Comparison of ENCODE assay signal across 9 mouse cellular contexts in the genomic region with DNA sequence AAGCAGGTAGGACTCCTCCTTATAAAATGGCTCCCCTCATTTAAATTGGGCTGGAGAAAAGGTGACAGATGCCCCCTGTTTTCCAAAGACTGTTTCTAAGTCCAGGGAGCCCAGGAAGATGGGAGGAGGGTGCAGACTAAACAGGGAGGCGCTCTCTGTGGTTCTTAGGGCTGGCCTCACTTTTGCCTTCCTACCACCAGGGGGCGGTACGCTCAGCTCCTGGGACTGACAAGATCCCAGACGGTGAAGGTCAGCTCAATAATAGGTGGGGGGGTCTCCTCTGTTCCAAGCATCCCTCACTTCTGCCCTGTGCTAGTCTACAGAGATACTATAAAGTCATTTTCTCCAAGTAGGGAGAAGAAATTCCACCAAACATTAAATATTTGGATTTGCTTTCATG. TPM values are rescaled to one million over a fixed set of nuclear protein-coding genes. Genes with fewer than 3 reads are reported as not detected.
DNase-seq lines count a peak whose midpoint lies in the region; ATAC-seq and TF ChIP-seq lines count a peak whose summit lies in the region.
"Had no signal": no experiment of that assay in that cellular context is flagged by ENCODE, and none has a peak within 500 bp of the region (broad histone marks: within the 10 kb centered on the region; RNA-seq: fewer than 3 reads in every experiment).

No protein-coding gene starts in this region.

- peak; percentile 53 for TF ChIP-seq RAD21 in MEL (IDR thresholded peaks at IDR 0.05; ENCODE audit: low read depth, low read length)

- no peaks in the 10 kb centered on the region for H3K36me3 ChIP-seq in MEL (ENCODE audit: control insufficient read depth in 1 of 2, insufficient read depth in 2 of 2, low read length in 2 of 2)
- peaks cover 3% of the 10 kb centered on the region; the same call in 1 of the 2 replicates for H3K36me3 ChIP-seq in forebrain, postnatal 0 days (ENCODE audit: insufficient read depth)

- H3K27ac ChIP-seq in layer of hippocampus, adult 2 months: no peak overlapping the region
- no peak overlapping the region for H3K27ac ChIP-seq in MEL (ENCODE audit: control insufficient read depth, low read depth, low read length)
- H3K27ac ChIP-seq in forebrain, postnatal 0 days (ENCODE audit: low read depth, low read length): no peak overlapping the region

- WGBS in forebrain, postnatal 0 days: 4% methylated on average over 4 of the region's 4 CpGs

- H3K4me1 ChIP-seq in MEL (ENCODE audit: control insufficient read depth in 1 of 2, insufficient read depth in 2 of 2, low read length in 2 of 2): 0 out of 4 replicates have a peak, but pooled peaks cover 0 to 4% of the 10 kb centered on the region in 2 experiments
- H3K4me1 ChIP-seq in forebrain, postnatal 0 days (ENCODE audit: insufficient read depth): no peaks in the 10 kb centered on the region

- no peak for TF ChIP-seq POLR2A in MEL (IDR thresholded peaks at IDR 0.05; ENCODE audit: control insufficient read depth in 1 of 2, insufficient read depth in 1 of 2, low read depth in 1 of 2, low read length in 2 of 2, poor library complexity in 1 of 2)

- DNase-seq in layer of hippocampus, adult 2 months (ENCODE audit: low spot score in 2 of 2): peak in 1 of 2 experiments; percentile 52
- DNase-seq in layer of hippocampus, adult 9-11 months: no peak
- peak; percentile 64 for DNase-seq in MEL (ENCODE audit: low read depth, low spot score)
- DNase-seq in c-Kit-positive CD71-negative TER-119-negative erythroid progenitor cells, embryonic 14.5 days (ENCODE audit: low read depth): peak; percentile 56
- peak; percentile 52 for DNase-seq in forebrain, postnatal 0 days
- DNase-seq in left cerebral cortex, postnatal 4 days: peak; percentile 64
- DNase-seq in natural killer cell, adult 2 months (ENCODE audit: low spot score in 2 of 2): peak; percentile 23 to 51
- peak; percentile 77 for DNase-seq in thymus, postnatal 4 days

- peaks cover 0 to 11% of the 10 kb centered on the region in 2 experiments; a peak in 3 of 4 replicates for H3K27me3 ChIP-seq in MEL (ENCODE audit: control insufficient read depth in 1 of 2, insufficient read depth in 2 of 2, low read length in 2 of 2)
- peaks cover 5% of the 10 kb centered on the region; the same call in 1 of the 2 replicates for H3K27me3 ChIP-seq in forebrain, postnatal 0 days (ENCODE audit: insufficient read depth, low read length)

- ATAC-seq in forebrain, postnatal 0 days: peak; percentile 62

- no peak overlapping the region for H3K9ac ChIP-seq in MEL (ENCODE audit: control insufficient read depth, low read depth, low read length, poor library complexity, severe bottlenecking)
- H3K9ac ChIP-seq in forebrain, postnatal 0 days: no peak overlapping the region

- no peaks in the 10 kb centered on the region for H3K9me3 ChIP-seq in MEL (replicated peaks; ENCODE audit: insufficient read depth, low read length)
- H3K9me3 ChIP-seq in forebrain, postnatal 0 days (ENCODE audit: low read length): no peaks in the 10 kb centered on the region

- H3K4me3 ChIP-seq in layer of hippocampus, adult 2 months: no peak overlapping the region
- H3K4me3 ChIP-seq in MEL (ENCODE audit: control insufficient read depth in 1 of 2, insufficient read depth in 1 of 2, low read depth in 2 of 2, low read length in 2 of 2): no peak overlapping the region
- H3K4me3 ChIP-seq in forebrain, postnatal 0 days (ENCODE audit: low read depth, low read length): no peak overlapping the region

- no peak overlapping the region for H3K4me2 ChIP-seq in forebrain, postnatal 0 days (ENCODE audit: low read depth)

- TF ChIP-seq EP300 in MEL (IDR thresholded peaks at IDR 0.05; ENCODE audit: low read depth in 1 of 2, low read length in 2 of 2): no peak

- peak; percentile 94 for TF ChIP-seq CTCF in layer of hippocampus, adult 2 months (conservative IDR thresholded peaks at IDR 0.05)
- TF ChIP-seq CTCF in MEL (IDR thresholded peaks at IDR 0.05 in 2 of 3, conservative IDR thresholded peaks at IDR 0.05 in 1 of 3; ENCODE audit: control insufficient read depth in 1 of 3, insufficient read depth in 1 of 3, low read depth in 2 of 3, low read length in 3 of 3, poor library complexity in 1 of 3, severe bottlenecking in 1 of 3): peak; percentile 79 to 93 (median 86)
- TF ChIP-seq CTCF in forebrain, postnatal 0 days (IDR thresholded peaks at IDR 0.05; ENCODE audit: low read depth): peak; percentile 81

- intact Hi-C loops in left cerebral cortex, postnatal 4 days (cut with DNase I): no loop called here

- no peaks in the 10 kb centered on the region for H3K79me2 ChIP-seq in MEL (ENCODE audit: control insufficient read depth, insufficient read depth, low read length, poor library complexity)

TF ChIP-seq in MEL, 35 proteins besides CTCF, POLR2A, EP300 and RAD21:
- TF ChIP-seq ZC3H11A (IDR thresholded peaks at IDR 0.05; ENCODE audit: low read depth, low read length) (peak; percentile 29; the same call in 1 of the 2 replicates), SMC3 (IDR thresholded peaks at IDR 0.05; ENCODE audit: low read depth, low read length) (peak; percentile 79), GABPA (IDR thresholded peaks at IDR 0.05; ENCODE audit: low read depth, low read length) (no peak)

RNA-seq across cellular contexts. Expression of gene Alx3, which starts 10.5 kb away (rescaled TPM):
- under 1 TPM; 0.56 to 0.84 TPM for total RNA-seq in layer of hippocampus, adult 2 months (2021)
- total RNA-seq in MEL (2012; rRNA removed): not detected in 2 replicates
- polyA plus RNA-seq in MEL (2012; ENCODE audit: insufficient read depth in 1 of 2, insufficient read length in 2 of 2, low read depth in 1 of 2, low replicate concordance in 2 of 2, missing spikeins in 1 of 2): not detected
- 2.2 and 3.3 TPM in 2 replicates for total RNA-seq in forebrain, postnatal 0 days (2014; rRNA removed)
- 3.7 and 5.2 TPM in 2 replicates for polyA plus RNA-seq in forebrain, postnatal 0 days (2015; fragmentation: Nextera tagmentation; extraction: Ambion mirVana)
- total RNA-seq in left cerebral cortex, postnatal 4 days (2021): 1 to 10 TPM; 1.7 to 1.9 TPM
- total RNA-seq: gastrocnemius, postnatal 36 days had no signal

RNA-seq across cellular contexts. Expression of gene Gm10961, which starts 25.8 kb away (rescaled TPM):
- not detected for total RNA-seq in layer of hippocampus, adult 2 months (2021)
- total RNA-seq in MEL (2012; rRNA removed): not detected in 2 replicates
- polyA plus RNA-seq in MEL (2012; ENCODE audit: insufficient read depth in 1 of 2, insufficient read length in 2 of 2, low read depth in 1 of 2, low replicate concordance in 2 of 2, missing spikeins in 1 of 2): not detected
- not detected in 2 replicates for total RNA-seq in forebrain, postnatal 0 days (2014; rRNA removed)
- polyA plus RNA-seq in forebrain, postnatal 0 days (2015; fragmentation: Nextera tagmentation; extraction: Ambion mirVana): not detected in 2 replicates
- not detected for total RNA-seq in left cerebral cortex, postnatal 4 days (2021)
- total RNA-seq: gastrocnemius, postnatal 36 days had no signal

RNA-seq across cellular contexts. Expression of gene Strip1, which starts 26.2 kb away (rescaled TPM):
- total RNA-seq in layer of hippocampus, adult 2 months (2021): 10 to 100 TPM; 74.5 to 79.2 TPM
- 19.8 and 20.2 TPM in 2 replicates for total RNA-seq in MEL (2012; rRNA removed)
- polyA plus RNA-seq in MEL (2012; ENCODE audit: insufficient read depth in 1 of 2, insufficient read length in 2 of 2, low read depth in 1 of 2, low replicate concordance in 2 of 2, missing spikeins in 1 of 2): 10 to 100 TPM in 1 of 2 experiments, not detected in 1; 32.9 TPM
- 115 and 135 TPM in 2 replicates for total RNA-seq in forebrain, postnatal 0 days (2014; rRNA removed)
- 92.6 and 108 TPM in 2 replicates for polyA plus RNA-seq in forebrain, postnatal 0 days (2015; fragmentation: Nextera tagmentation; extraction: Ambion mirVana)
- 100 to 1,000 TPM; 114 to 120 TPM for total RNA-seq in left cerebral cortex, postnatal 4 days (2021)

RNA-seq across cellular contexts. Expression of gene Ubl4b, which starts 50.4 kb away (rescaled TPM):
- not detected for total RNA-seq in layer of hippocampus, adult 2 months (2021)
- not detected in 2 replicates for total RNA-seq in MEL (2012; rRNA removed)
- polyA plus RNA-seq in MEL (2012; ENCODE audit: insufficient read depth in 1 of 2, insufficient read length in 2 of 2, low read depth in 1 of 2, low replicate concordance in 2 of 2, missing spikeins in 1 of 2): not detected
- 0.23 TPM in 1 of 2 replicates, not detected in the other for total RNA-seq in forebrain, postnatal 0 days (2014; rRNA removed)
- not detected in 2 replicates for polyA plus RNA-seq in forebrain, postnatal 0 days (2015; fragmentation: Nextera tagmentation; extraction: Ambion mirVana)
- total RNA-seq in left cerebral cortex, postnatal 4 days (2021): under 1 TPM in 1 of 2 experiments, not detected in 1; 0.58 TPM
- total RNA-seq: gastrocnemius, postnatal 36 days had no signal
